Mouse (Mus musculus) frontal cortex, postnatal 10 days (tissue): Measurements from ENCODE around the gene Cpxcr1.

ENCODE experiments used
- DNase-seq, 2 experiments: peaks; one replicate each; pipeline ENCODE4 v3.0.0; 2022; ENCODE audit warnings: low spot score in 2 of 2, mixed read lengths in 1 of 2

Cpxcr1 gene

DNA sequence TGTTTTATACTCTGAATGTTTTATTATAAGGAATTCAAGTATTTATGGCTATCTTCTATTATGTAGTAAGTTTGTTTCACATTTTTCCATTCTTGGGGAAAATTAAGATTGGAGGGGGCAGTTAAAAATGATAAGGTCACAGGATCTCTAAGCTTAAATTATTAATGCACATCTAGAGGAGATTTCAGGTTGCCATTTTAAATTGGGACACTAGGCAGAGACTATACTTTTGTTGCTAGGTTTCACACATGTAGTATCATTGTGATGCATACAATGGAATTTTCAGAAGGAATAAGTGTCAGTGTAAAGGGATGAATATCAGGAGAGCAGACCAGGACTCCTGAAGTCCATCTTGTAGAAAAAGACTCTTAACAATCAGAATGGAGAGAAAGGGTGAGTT is at the start of gene Cpxcr1:
Gene Cpxcr1, plus strand, starts transcription at position 301 of the 400 bp plus-strand sequence.
- no peak for DNase-seq
